Mouse (Mus musculus): ENCODE data around the gene Islr.

DNA sequence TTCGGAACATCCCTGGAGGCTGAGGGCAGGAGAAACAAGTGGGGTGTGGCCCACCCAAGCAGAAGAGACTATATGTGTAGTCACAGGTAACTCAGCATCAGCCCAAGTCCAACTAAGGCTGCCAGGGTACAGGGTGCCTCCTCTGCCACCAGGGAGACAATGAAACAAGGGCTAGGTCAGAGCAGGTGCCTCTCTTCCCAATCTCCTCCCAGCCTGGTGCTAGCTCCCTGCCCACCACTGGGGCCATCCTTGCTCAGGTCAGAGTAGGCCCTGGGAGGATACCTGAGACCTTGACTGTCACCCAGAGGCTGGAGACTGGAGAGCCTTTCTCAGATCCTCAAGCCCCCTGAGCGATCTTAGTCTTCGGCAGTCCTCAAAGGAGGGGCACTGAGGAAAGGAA lies 41.9 kb downstream of the Islr start:
- TF ChIP-seq CTCF (IDR thresholded peaks at IDR 0.05; ENCODE audit: extremely low read depth, insufficient read depth, insufficient read length, insufficient replicate concordance) (no peak), POLR2A (IDR thresholded peaks at IDR 0.05; ENCODE audit: low read depth, low read length) (no peak)
